Mouse (Mus musculus) forebrain, postnatal 0 days (tissue): ENCODE results near the gene Crbn. TPM values are rescaled to one million over a fixed set of nuclear protein-coding genes. Genes with fewer than 3 reads are reported as not detected.
A peak's percentile ranks its signal among the peaks of the same experiment; 100 is the strongest.

Experiments used
- ATAC-seq: fragments of 200-750 bp; cut with Nextera tagmentation; 2 replicates; pipeline ENCODE4 v1.8.0; 2017; ENCODE audit warnings: mild to moderate bottlenecking, moderate library complexity
- DNase-seq: peaks from one replicate; pipeline ENCODE4 v3.0.0-alpha.2; 2015
- H3K27ac ChIP-seq: fragments of 300-500 bp; sonication (generic); 2 replicates; pipeline ENCODE4 v1.5.1; 2014; ENCODE audit warnings: low read depth, mild to moderate bottlenecking, antibody characterized with exemption, low read length, moderate library complexity, mixed read lengths
- H3K27me3 ChIP-seq: fragments of 300-500 bp; sonication (generic); 2 replicates; pipeline ENCODE4 v1.6.1; 2014; ENCODE audit warnings: mild to moderate bottlenecking, low read length, mixed read lengths; ENCODE audit not compliant: insufficient read depth
- H3K36me3 ChIP-seq: fragments of 300-500 bp; sonication (generic); 2 replicates; pipeline ENCODE4 v1.6.1; 2014; ENCODE audit warnings: mild to moderate bottlenecking, moderate library complexity; ENCODE audit not compliant: insufficient read depth
- H3K4me1 ChIP-seq: fragments of 300-500 bp; sonication (generic); 2 replicates; pipeline ENCODE4 v1.6.1; 2014; ENCODE audit warnings: antibody characterized with exemption; ENCODE audit not compliant: insufficient read depth
- H3K4me2 ChIP-seq: fragments of 300-500 bp; sonication (generic); 2 replicates; pipeline ENCODE4 v1.6.1; 2014; ENCODE audit warnings: low read depth, mild to moderate bottlenecking, moderate library complexity
- H3K4me3 ChIP-seq: fragments of 300-500 bp; sonication (generic); 2 replicates; pipeline ENCODE4 v1.5.1; 2014; ENCODE audit warnings: low read depth, low read length, mixed read lengths
- H3K9ac ChIP-seq: fragments of 300-500 bp; sonication (generic); 2 replicates; pipeline ENCODE4 v1.6.1; 2014; ENCODE audit warnings: mild to moderate bottlenecking
- H3K9me3 ChIP-seq: fragments of 300-500 bp; sonication (generic); 2 replicates; pipeline ENCODE4 v1.6.1; 2016; ENCODE audit warnings: low read length
- CTCF ChIP-seq: sonication (generic); IDR thresholded peaks from 2 replicates; pipeline ENCODE4 v1.5.1; 2016; ENCODE audit warnings: antibody characterized with exemption, control low read depth, low read depth
- WGBS: fragments of 180-500 bp; shearing (Covaris S2); extraction: QIAGEN DNeasy Blood & Tissue Kit; methylation state at CpG from one replicate; pipeline ENCODE4 v1.1.7; 2014; 5-methylcytosine and 5-hydroxymethylcytosine counted together
- polyA plus RNA-seq: library from polyadenylated mRNA; unstranded; fragments of >200 nt; fragmentation: Nextera tagmentation; extraction: Ambion mirVana; gene quantifications from 2 replicates; pipeline ENCODE4 v1.2.1, GENCODE M21; 2015
- total RNA-seq: library from RNA; depleted of rRNA; stranded (reverse); fragments of >200 nt; gene quantifications from 2 replicates; pipeline ENCODE4 v1.2.3, GENCODE M21; 2014

The Crbn gene
- total and polyA plus RNA-seq, 2 experiments from 2014 or later = 53.3 to 70.9 TPM

GRCm38 (mm10) chr6:106819246-106819645 is 19.4 kb upstream of the Crbn start:
- no peaks in the 10 kb centered on the region for H3K36me3 ChIP-seq
- H3K4me3 ChIP-seq = no peak overlapping the region
- TF ChIP-seq CTCF = no peak
- DNase-seq = no peak
- H3K4me2 ChIP-seq = no peak overlapping the region
- ATAC-seq = no peak
- no peaks in the 10 kb centered on the region for H3K9me3 ChIP-seq
- no peaks in the 10 kb centered on the region for H3K27me3 ChIP-seq
- no peak overlapping the region for H3K27ac ChIP-seq
- H3K9ac ChIP-seq = no peak overlapping the region
- no peaks in the 10 kb centered on the region for H3K4me1 ChIP-seq

DNA sequence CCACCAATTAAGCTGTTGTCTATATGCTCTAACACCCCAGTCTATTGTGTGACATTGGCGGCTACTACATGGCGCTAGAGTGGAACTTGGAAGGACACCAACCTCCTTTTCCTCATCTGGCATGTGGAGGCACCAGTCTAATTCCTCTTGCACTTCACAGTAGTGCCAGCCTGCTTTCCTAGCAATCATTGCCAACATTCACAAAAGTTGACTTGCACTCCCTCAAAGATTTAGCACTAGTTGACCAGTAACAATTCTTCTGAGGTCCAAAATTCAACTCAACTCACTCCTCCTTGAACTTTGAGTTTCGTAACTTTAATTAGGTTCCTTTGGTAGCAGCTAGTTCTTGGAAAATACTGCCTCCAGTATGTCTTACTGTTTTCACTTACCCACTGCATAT is 10.8 kb upstream of the Crbn start:
- Histone ChIP-seq H3K9me3 (no peaks in the 10 kb centered on the region), H3K36me3 (no peaks in the 10 kb centered on the region), H3K27ac (no peak overlapping the region), H3K4me1 (no peaks in the 10 kb centered on the region), H3K4me2 (no peak overlapping the region), H3K9ac (no peak overlapping the region), H3K27me3 (no peaks in the 10 kb centered on the region), H3K4me3 (no peak overlapping the region)
- TF ChIP-seq CTCF = no peak
- WGBS = 90% methylated on average over 3 of the region's 3 CpGs
- ATAC-seq (no peak), DNase-seq (no peak)

- no peaks in the 10 kb centered on the region for H3K27me3 ChIP-seq
- no peak overlapping the region for H3K4me3 ChIP-seq
- no peak for TF ChIP-seq CTCF
- no peak overlapping the region for H3K4me2 ChIP-seq
- H3K9me3 ChIP-seq = no peaks in the 10 kb centered on the region
- 56% methylated on average over 2 of the region's 2 CpGs for WGBS
- H3K4me1 ChIP-seq = no peaks in the 10 kb centered on the region
- H3K9ac ChIP-seq = no peak overlapping the region
- ATAC-seq (no peak), DNase-seq (no peak)
- H3K27ac ChIP-seq = no peak overlapping the region
- no peaks in the 10 kb centered on the region for H3K36me3 ChIP-seq
Observed at GRCm38 (mm10) chr6:106809161-106809560, 9.3 kb upstream of the Crbn start.

GRCm38 (mm10) chr6:106804904-106805303 is 5.0 kb upstream of the Crbn start:
- H3K27me3 ChIP-seq = no peaks in the 10 kb centered on the region
- H3K36me3 ChIP-seq = no peaks in the 10 kb centered on the region
- peak; percentile 67 for TF ChIP-seq CTCF
- H3K4me3 ChIP-seq = no peak overlapping the region
- 17% methylated on average over 2 of the region's 2 CpGs for WGBS
- DNase-seq (peak; percentile 70), ATAC-seq (peak; percentile 58)
- H3K4me1 ChIP-seq = no peaks in the 10 kb centered on the region
- no peak overlapping the region for H3K9ac ChIP-seq
- H3K27ac ChIP-seq = no peak overlapping the region
- no peak overlapping the region for H3K4me2 ChIP-seq
- no peaks in the 10 kb centered on the region for H3K9me3 ChIP-seq

DNA sequence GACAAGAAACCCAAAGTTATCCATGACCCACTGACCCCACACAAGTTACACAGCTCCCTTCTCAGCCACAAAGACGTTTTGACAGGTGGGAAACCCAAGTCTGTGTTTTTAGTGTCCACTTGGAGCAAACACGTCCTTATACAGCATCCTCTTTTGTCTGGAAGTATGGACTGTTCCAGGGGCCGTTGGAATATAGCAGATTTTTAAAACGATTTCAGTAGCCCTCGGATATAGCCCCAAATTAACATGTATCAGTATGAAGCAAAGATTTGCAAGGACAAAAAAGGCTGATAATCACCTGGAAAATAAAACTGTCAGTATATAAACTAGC is 315 bp upstream of the Crbn start:
- Histone ChIP-seq H3K27me3 (no peaks in the 10 kb centered on the region), H3K9me3 (no peaks in the 10 kb centered on the region), H3K4me3 (peak overlapping the region; percentile 75), H3K27ac (no peak overlapping the region), H3K36me3 (peaks cover 5% of the 10 kb centered on the region; the same call in 1 of the 2 replicates), H3K4me2 (peak overlapping the region; percentile 84), H3K9ac (peak overlapping the region; percentile 79; the same call in 1 of the 2 replicates), H3K4me1 (peaks cover 8% of the 10 kb centered on the region)
- DNase-seq (no peak), ATAC-seq (peak; percentile 38)
- no peak for TF ChIP-seq CTCF
- 53% methylated on average over 5 of the region's 5 CpGs for WGBS

- no peak overlapping the region for H3K9ac ChIP-seq
- ATAC-seq = no peak
- peaks cover 32% of the 10 kb centered on the region for H3K36me3 ChIP-seq
- no peaks in the 10 kb centered on the region for H3K9me3 ChIP-seq
- no peak overlapping the region for H3K27ac ChIP-seq
- H3K27me3 ChIP-seq = no peaks in the 10 kb centered on the region
- peaks cover 6% of the 10 kb centered on the region for H3K4me1 ChIP-seq
- 93% methylated on average over 13 of the region's 13 CpGs for WGBS
- H3K4me2 ChIP-seq = no peak overlapping the region
- no peak for DNase-seq
- no peak overlapping the region for H3K4me3 ChIP-seq
- TF ChIP-seq CTCF = no peak
Observed at GRCm38 (mm10) chr6:106794094-106794814, 5.6 kb downstream of the Crbn start.

GRCm38 (mm10) chr6:106793621-106794020 is 6.3 kb downstream of the Crbn start:
- DNase-seq (no peak), ATAC-seq (no peak)
- no peak overlapping the region for H3K4me3 ChIP-seq
- H3K36me3 ChIP-seq = peaks cover 32% of the 10 kb centered on the region
- H3K9ac ChIP-seq = no peak overlapping the region
- WGBS = 95% methylated on average over 10 of the region's 10 CpGs
- no peak for TF ChIP-seq CTCF
- H3K9me3 ChIP-seq = no peaks in the 10 kb centered on the region
- no peak overlapping the region for H3K4me2 ChIP-seq
- H3K4me1 ChIP-seq = no peaks in the 10 kb centered on the region; the same call in 1 of the 2 replicates
- H3K27ac ChIP-seq = no peak overlapping the region
- H3K27me3 ChIP-seq = no peaks in the 10 kb centered on the region
